Mouse (Mus musculus) CH12F3 (cell line): ENCODE measurements around the gene Arhgef3.
"Not testable (repeated sequence)": the region's sequence is repeated elsewhere in the genome, so short reads cannot be mapped to it uniquely, and the experiment has no call there.

Experiments
- in situ Hi-C: fragments of 300-500 bp; cut with MboI; formaldehyde crosslinking; loops from 2 replicates; pipeline ENCODE4 v1.14.3; 2020; ENCODE audit warnings: low sequenced_read_pairs

The Arhgef3 gene

DNA sequence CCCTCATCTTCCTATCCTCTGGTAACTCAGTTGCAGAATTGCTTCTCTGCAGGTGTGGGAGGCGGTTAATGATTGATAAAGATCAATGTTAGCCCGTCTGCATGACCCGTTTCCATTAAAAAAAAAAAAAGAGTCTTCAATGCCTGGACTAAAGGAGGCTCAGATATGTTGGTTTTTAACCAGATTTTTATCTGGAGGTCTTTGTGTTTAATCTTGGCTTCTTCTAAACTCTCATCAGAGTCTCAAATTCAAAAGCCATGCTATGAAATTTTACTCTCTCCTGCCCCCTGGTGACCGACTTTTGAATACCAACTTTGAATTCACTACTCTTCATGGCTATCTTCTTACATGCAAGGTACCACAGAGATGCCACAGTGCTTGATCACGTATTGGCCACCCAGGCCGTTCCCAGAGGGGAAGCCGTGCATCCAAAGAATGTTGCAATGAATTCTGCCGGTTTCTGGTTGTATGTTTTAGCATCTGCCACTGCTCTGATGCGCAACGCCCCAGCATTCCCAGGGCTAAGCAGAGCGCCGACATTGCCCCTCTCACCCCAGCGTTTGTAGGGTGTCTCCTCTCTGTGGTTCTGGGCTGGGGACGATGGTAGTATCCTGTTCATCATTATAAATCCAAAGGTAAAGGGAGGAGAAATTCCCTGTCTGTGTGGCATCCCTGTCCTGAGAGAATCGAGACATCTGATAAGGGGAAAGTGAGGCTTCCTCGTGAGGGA is 69.0 kb downstream of the Arhgef3 start:
- in situ Hi-C loops = loop anchor here (25.0 kb wide), 1 partner anchor 554 kb away; no protein-coding TSS in a partner anchor

DNA sequence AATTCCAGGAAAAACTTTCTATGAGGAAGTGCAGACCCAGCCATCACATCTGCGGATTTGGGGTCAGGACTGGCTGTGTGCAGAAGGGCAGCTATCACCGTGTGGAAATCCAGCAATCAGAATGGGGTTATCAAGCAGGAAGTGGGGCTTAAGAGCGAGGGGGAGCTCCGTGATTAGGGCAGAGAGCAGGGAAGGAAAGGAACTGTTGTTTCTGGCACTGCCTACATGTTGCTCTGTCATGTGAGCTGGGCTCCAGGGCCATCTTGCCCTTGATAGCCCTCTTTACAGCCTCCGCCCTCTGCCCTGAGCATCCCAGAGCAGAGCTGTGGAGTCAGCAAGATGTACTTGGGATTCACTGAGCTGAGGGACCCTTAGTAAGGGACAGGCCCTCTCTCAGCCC is 71.2 kb downstream of the Arhgef3 start:
- in situ Hi-C loops = loop anchor here (25.0 kb wide), 1 partner anchor 551 kb away; no protein-coding TSS in a partner anchor

DNA sequence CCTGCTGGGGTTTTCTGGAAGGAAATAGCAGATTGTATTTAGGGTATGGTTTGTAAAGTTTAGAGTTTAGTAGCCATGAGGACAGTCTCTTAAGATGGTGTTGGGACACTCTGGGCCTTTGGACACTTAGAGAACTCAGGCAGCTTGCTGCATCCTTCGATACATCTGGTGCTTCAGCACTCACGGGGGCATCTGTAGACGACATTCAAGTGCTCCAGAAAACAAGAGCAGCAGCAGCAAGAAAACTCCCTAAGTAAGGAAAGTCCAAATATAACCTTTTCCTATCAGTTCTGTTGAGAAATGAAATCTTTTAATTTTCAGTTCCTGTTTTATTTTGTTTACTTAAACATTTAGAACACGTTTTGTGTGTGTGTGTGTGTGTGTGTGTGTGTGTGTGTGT is 71.9 kb downstream of the Arhgef3 start:
- in situ Hi-C loops = loop anchor here (25.0 kb wide), 1 partner anchor 551 kb away; no protein-coding TSS in a partner anchor

DNA sequence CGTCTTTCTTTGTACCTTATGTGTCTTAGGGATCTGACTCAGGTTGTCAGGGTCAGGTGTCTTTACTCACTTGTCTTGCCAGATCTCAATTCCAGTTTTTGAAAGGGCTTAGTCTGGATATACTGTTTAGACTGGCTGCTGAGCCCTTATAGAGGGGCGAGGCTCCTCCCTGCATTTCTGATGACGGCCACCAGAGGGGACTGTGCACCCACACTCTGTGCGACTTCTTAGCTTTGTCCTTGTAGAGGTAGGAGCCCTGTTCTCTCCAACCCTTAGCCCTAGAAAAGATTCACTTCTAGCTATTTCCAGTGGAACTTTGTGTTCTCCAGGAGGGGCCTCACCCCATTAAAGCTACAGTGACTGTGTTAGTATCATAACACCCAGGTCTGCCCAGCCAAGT is 72.3 kb downstream of the Arhgef3 start:
- in situ Hi-C loops = loop anchor here (25.0 kb wide), 1 partner anchor 550 kb away; no protein-coding TSS in a partner anchor

DNA sequence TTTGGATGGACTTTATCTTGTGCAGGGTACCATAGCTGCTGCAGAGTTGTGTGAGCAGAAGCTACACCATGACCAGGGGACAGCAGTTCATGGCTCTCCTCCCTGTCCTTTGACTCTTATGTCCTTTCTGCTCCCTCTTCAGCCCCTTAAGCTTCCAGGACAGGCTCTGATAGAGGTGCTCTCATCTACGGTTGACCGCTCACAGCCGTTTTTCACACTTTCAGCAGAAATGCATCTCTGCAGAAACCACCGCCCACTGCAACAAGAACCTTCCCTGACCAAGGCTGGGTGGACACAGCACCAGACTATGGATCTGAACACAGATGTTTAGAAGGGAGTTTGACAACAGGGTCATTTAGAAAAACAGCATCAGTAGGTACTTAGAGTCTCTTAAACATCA is 73.2 kb downstream of the Arhgef3 start:
- in situ Hi-C loops = loop anchor here (25.0 kb wide), 1 partner anchor 549 kb away; no protein-coding TSS in a partner anchor

DNA sequence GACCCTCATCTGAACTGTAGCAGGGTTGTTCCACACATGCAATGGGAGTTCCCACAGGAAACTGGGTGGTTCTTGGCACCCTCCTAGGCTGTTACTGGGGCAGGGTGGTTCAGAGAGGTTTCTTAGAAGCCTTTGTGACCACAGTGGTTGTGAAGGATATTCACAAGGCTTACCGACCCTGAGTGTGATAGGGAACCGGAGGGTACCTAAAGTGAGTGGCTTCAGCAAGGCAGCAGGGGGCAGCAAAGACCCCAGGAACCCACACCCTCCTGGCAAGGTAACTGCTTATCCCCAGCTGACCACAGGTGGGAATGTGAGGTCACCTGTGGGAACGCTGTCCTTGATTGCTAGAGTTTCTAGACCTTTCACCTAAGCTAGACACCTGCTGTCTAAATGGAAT is 77.8 kb downstream of the Arhgef3 start:
- in situ Hi-C loops = loop anchor here (5.0 to 25.0 kb wide), 2 partner anchors 220 to 545 kb away; no protein-coding TSS in a partner anchor

DNA sequence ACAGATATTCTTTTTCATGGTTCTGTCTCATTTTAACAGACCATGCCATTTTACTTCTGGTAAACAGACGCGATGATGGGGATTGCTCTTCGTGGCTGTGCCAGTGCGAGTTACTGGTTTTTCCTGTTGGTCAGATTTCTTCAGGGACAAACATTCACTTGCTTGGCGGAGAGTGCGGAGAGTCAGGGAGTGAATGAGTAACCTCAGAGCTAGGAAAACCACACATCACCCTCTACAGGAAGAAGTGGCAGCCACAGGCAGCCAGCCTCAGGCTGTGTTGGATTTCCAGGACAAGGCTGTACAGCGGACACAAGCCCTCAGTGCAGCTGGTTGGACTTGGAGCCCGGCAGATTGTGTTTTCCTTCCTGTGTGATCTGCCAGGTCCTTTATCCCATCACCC is 82.3 kb downstream of the Arhgef3 start:
- in situ Hi-C loops = loop anchor here (25.0 kb wide), 1 partner anchor 540 kb away; no protein-coding TSS in a partner anchor

DNA sequence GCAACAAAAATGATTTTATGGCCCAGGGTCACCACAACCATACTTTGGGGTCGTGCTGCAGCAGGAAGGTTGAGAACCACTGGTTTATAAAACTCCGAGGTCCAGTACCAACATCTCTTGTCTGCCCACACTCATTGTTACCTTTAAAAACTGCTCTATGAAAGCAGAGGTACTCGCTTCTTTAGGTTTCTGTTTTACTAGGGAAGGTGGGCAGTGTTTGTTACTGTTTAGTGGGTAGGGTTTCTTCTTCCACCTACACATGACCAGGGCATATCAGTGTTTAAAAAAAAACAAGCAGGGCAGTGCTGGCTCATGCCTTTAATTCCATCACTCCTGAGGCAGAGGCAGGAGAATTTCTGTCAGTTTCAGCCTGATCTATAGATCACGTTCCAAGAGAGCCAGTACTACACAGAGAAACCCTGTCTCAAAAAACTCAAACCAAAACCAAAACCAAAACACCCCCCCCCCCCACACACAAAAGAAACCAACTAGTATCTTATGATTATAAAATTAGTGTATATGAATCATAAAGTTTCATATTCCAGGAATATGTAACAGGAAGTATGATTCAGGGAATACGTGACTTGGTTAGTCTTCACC is 83.9 kb downstream of the Arhgef3 start:
- in situ Hi-C loops = loop anchor here (25.0 kb wide), 1 partner anchor 539 kb away; no protein-coding TSS in a partner anchor

DNA sequence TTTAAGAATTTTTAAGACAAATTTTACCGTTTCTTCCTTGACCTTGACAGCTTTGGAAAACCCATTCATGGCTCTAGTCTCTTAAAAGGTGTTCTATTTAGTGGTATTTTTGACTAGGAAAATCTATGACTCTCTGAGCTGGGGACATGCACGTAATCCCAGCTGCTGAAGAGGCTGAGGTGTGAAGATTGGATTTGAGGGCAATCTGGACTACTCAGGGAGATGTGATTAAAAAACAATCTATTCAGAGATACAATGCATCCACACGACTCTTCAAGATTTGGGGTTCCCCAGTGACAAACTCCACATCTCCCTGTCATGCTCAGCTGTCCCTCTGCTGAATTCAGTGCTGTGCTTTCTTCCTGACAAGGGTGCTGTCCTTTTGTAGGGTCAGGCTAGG is 84.4 kb downstream of the Arhgef3 start:
- in situ Hi-C loops = loop anchor here (25.0 kb wide), 1 partner anchor 538 kb away; no protein-coding TSS in a partner anchor

DNA sequence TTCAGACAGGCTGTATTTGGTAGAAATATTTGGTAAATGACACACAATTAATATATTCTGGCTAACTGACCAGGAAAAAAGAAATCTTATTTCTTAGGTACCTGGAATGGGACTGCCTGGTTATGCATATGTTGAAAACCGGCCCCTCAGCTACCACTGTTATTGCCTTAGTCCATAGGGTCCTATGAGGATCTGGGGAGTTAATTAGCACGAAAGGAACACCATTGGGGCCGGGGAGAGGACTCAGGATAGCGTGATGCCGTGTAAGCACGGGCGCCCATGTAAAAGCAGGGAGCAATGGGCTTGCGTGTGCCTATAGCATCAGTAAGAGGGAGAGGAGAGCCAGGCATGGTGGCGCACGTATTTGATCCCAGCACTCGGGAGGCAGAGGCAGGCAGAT is 85.2 kb downstream of the Arhgef3 start:
- in situ Hi-C loops = loop anchor here (25.0 kb wide), 1 partner anchor 537 kb away; no protein-coding TSS in a partner anchor

DNA sequence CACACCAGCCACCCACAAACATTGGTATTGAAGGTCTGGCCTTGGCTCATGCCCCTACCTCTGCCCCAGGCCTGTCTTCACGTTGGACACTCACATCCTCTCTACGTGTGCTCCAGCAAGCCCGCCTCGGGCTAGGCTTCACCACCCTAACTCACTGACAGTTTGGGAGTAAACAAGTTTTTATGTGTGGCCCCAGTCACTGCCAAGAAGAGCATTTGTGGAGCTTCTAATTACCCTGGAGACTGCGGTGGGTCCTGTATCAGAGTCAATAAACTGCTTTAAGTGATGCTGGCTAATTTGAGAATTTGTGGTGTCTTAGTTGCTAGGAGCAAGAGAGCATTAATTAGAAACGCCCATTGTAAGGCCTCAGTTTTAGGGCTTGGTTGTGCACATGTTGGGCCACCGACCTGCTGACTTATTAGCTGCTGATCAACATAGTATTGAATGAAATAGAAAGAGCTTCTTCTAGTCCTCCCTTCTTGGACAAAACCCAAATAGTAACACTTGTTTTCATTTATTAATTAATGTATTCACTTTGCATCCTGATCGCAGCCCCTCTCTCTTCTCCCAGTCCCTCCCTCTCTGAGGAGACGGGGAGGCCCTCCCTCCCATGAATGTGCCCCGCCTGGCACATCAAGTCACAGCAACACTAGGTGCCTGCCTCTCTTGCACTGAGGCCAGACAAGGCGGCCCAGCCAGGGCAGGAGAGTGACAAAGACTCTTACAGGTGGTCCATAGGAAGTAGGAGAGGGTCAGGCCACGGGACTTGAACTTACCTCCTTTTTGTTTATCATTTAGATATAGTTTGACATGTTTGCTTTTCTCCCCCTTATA is 86.3 kb downstream of the Arhgef3 start:
- in situ Hi-C loops = no loop called here

DNA sequence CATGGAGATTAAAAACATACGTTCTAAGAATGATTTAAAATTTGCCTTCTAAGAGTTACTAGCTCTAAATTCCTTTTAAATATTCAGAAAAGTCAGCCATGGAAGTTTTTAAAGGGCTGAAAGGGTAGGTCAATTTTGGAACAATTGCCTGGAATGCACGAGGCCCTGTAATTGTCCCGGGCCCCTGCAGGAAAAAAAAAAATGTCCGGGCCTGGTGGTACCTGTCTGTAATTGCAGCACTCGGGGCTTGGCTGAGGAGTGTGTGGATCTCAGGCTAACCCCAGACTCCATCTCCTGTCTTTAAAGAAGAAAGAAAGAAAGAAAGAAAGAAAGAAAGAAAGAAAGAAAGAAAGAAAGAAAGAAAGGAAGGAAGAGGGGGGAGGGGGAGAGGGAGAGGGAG is 87.1 kb downstream of the Arhgef3 start:
- in situ Hi-C loops = no loop called here

DNA sequence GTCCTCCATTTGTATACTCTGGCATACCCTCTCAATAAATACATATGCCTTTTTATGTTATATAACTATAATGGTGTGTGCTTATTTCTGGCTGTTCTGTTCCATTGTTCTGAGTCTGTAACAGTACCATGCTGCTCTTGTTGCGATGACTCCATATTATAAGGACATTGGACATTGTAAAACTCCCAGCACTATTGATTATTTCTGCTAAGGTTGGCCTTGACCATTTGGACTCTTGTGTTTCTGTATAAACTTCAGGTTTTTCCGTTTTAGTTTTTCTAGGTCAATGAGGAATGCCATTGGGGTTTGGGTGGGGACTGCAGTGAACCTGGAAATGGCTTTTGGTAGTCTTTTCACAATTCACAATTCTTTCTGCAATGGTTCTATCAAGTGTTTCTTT is 90.0 kb downstream of the Arhgef3 start:
- in situ Hi-C loops = no loop called here

DNA sequence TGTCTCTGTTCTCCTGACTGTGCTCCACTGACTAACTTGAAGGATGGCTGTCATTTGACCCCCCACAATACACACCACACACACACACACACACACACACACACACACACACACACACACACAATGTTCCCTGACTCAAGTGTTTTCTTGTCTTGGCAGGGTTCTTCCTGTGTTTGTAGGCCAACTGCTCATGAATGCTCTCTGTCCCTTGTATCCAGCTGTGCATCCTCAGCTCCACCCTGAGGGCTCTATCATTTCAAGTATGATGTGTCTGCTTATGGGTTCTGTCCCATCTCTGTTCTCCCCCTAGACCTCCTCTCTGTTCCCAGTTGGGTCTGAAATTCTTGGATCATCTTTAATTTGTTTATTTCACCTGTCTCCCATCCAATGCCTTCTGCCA is 91.7 kb downstream of the Arhgef3 start:
- in situ Hi-C loops = no loop called here

DNA sequence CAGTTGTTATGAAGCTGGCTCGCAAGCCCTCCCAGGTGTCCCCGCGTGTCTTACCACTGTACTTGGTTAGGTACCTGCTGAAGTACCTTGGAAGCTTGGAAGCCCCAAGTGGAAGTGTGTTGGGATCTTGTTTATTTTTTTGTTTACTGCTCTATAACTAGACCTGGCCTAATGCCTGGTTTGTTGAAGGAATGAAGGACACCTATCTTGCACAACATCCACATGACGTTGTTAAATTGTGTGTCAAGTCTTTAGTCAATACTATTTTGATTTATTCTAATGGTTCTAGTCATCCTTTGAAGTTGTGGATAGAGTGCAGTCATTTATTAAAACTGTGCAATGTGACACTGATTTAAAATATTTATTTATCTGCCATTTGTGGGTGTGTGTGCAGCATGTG is 94.8 kb downstream of the Arhgef3 start:
- in situ Hi-C loops = no loop called here

DNA sequence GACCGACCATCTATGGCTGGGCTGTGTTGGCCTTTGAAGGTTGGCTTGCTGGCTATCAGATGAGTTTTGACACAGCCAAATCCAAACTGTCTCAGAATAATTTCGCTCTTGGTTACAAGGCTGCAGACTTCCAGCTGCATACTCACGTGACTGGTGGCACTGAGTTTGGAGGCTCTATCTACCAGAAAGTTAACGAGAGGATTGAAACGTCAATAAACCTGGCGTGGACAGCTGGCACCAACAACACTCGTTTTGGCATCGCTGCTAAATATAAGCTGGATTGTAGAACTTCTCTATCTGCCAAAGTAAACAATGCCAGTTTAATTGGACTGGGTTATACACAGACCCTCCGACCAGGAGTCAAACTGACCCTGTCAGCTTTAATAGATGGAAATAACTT is 96.1 kb downstream of the Arhgef3 start:
- in situ Hi-C loops = not testable (repeated sequence)

DNA sequence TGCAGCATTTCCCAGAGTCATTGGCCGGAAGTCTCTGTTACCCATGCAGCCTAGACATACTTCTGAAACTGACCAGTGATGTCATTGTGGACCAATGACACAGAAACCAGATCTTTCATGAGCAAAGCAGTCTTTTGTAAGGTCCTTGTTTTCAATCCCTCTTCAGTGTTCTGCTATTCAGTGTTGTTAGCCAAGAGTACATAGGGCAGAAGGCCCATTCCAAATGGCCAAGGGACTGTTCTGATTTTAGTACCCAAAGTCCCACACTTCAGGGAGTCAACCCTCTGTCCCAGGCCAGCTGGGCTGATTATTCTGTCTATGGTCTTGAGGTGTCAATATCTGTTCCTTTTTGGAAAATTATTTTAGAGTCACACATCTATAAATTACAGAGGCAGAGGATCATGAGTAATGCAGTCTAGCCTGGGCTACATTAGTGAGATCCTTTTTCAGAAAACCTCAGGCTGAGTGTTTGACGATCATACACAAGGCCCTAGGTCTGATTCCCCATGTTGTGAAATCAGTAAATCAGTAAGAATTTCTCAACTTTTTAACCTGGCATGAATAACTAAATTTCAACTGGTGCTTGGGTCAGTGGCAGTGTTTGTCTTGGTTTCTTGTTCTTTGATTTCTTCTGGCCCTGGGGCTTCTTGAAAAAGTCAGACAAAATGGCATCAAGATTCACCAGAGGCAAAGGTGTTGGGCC is 97.2 kb downstream of the Arhgef3 start:
- in situ Hi-C loops = no loop called here

DNA sequence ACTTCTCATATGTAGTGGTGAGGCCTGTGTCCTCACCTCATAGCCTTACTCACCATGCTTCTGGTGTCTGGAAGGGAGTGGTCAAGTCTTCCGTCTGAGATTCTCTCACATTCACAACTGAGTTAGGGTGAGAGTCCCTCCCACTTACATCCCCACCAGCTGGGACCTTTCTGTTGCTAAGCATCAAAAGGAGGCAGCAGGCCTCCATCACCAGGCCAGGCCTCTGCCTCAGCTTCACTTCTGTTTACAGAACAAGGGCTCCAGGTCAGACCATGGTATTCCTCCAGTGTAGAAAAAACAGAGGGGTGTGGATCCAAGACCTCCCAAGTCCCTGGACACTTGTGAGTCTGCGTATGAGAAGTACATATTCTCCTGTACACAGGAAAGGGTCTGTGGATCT is 99.5 kb downstream of the Arhgef3 start:
- in situ Hi-C loops = no loop called here

DNA sequence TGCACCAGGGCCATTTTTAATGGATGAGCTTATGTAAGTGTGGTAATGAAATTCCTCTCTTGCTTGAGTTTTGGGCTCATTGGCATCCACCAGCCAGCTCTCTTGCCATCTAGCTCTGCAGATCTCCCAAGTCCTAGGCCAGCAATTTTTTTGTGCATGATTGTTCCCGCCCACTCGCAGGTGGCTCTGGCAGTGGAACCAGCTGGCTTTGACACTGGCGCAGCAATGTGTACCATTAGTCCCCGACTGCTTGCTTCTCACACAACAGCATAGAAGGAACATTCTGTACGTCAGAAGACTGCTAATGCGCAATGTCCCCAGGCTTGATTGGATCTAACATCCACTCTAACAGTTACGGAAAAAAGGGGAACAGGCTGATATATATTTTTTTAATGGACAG is 105.0 kb downstream of the Arhgef3 start:
- in situ Hi-C loops = no loop called here

DNA sequence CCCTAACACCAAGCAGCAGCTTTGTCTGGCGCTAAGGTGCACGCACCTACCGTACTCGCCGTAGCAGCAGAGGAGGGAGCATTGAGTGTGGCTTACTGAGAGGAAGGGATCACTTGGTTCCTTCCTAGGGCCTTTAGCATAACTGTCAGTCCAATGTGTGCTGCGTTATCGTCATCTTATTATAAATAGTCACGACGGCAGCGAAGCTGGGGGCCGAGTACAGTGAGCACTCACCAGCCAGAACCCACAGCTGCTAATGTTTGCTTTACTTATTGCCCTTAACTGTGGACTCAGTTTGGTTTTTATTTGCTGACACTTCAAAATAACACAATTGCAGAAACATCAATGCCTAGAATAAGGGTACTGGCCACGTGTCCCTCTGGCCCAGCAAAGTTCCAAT is 105.6 kb downstream of the Arhgef3 start:
- in situ Hi-C loops = no loop called here

DNA sequence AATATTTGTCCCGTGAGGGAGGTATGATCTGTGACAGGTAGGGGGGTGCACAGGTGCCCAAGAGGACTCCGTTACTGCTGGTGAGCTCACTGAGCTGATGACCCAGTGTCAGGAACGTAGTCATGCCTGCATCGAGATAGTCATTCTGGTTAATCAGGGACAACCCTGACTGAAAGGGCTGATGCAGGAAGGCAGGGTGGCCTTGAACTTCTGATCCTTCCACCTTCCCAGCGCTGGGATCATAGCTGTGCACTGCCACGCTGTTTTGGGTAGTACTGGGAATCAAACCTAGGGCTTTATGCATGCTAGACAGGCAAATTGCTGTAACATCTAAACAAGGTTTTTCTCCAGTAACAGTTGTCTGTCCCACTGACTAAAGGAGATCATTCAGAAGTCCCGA is 109.9 kb downstream of the Arhgef3 start:
- in situ Hi-C loops = no loop called here
